Mouse (Mus musculus): ENCODE results near the gene Rsph1.

GRCm38 (mm10) chr17:31285867-31286266 lies 8.7 kb upstream of the Rsph1 start:
- TF ChIP-seq CTCF (IDR thresholded peaks at IDR 0.05; ENCODE audit: borderline replicate concordance, insufficient read depth, low read depth, low read length) (no peak), POLR2A (IDR thresholded peaks at IDR 0.05; ENCODE audit: borderline replicate concordance, insufficient read depth, low read length) (no peak)
